Mouse (Mus musculus) liver, postnatal 0 days (tissue): ENCODE measurements around the gene Tgfb3.

Experiments
- CTCF ChIP-seq: sonication (generic); IDR thresholded peaks from 2 replicates; pipeline ENCODE4 v1.5.1; 2016; ENCODE audit warnings: antibody characterized with exemption, low read depth
- EP300 ChIP-seq: IDR thresholded peaks from 2 replicates; pipeline ENCODE4 v1.6.1; 2016; ENCODE audit warnings: antibody characterized with exemption, low read depth, mild to moderate bottlenecking

DNA sequence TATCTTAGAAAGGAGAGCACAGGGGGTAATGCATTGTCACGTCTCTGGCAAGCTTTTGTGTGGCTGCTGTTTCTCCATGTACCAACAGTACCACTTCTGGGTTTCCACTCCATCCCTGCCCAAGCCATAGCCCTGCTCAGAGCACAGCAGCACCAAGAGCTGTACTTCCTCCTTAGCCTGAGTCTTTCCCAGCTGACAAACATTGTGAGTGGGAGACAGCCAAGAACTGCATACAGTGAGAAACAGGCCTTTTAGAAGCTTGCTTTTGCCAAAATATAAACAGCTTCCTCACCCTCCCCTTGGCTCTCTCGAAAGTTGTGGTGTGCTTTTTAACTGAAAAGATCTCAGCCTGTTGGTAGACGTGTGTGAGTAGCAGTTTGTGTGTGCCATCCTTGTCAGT lies 71.5 kb downstream of the Tgfb3 start:
- TF ChIP-seq CTCF (no peak), EP300 (no peak)
